Mouse (Mus musculus) C3H10T1/2 (cell line): ENCODE results near the gene Rapgef1. TPM values are rescaled to one million over a fixed set of nuclear protein-coding genes. Genes with fewer than 3 reads are reported as not detected.

Experiments used
- polyA plus RNA-seq, 2 experiments: library from polyadenylated mRNA; unstranded; fragments of >200 nt; fragmentation: generic; extraction: Trizol; gene quantifications; one replicate each; pipeline ENCODE4 v1.2.1; 2012; ENCODE audit warnings: missing spikeins in 2 of 2

Gene Rapgef1
- 10 to 100 TPM; 24.4 to 43.6 TPM for polyA plus RNA-seq

DNA sequence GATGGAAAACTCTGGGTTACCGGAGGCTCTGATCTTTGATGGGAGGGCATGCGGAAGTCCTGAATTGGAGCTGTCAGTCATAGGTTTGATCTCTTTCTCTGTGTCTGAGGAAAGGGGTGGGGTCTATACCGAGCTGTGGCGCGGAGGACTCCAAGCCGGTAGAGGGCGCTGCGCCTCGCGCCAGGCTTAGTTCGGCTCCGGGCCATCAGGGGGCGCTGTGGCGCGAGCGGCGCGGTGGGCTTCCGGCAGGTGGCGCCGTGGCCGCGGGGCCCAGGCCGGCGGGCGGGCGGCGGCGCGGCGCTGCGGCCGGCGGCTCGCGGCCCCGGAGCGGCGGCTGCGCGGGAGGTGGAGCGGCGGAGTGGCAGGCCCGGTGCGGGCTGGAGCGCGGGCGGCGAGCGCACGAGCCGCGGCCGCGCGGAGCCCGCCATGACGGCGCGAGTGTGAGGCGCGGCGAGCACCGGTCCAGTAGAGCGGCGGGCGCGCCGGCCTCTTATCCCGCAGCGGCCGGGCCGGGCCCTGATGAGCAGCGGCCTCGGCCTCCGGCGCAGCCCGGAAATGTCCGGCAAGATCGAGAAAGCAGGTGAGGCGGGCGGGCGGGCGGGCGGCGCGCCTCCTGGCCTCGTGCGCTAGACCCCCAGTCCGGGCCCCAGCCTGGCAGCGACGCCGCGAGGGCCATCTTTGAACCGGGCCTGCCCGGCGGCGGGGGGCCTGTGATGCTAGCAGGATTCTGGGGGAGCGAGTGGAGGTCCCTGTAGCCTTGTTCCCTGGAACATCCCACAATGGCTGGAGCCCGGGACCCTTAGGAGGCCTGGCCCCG, at the start of gene Rapgef1:
Rapgef1 (plus strand) TSS at position 237 of the 817 bp plus-strand sequence.

GRCm38 (mm10) chr2:29751497-29751896, 132.0 kb downstream of the Rapgef1 start, which contains the start of gene Gm13420:
Gene Gm13420, minus strand, starts transcription at chr2:29751685.

GRCm38 (mm10) chr2:29787104-29787917, 167.8 kb downstream of the Rapgef1 start, which contains the start of gene Coq4:
Gene Coq4, plus strand, starts transcription at chr2:29787493.

DNA sequence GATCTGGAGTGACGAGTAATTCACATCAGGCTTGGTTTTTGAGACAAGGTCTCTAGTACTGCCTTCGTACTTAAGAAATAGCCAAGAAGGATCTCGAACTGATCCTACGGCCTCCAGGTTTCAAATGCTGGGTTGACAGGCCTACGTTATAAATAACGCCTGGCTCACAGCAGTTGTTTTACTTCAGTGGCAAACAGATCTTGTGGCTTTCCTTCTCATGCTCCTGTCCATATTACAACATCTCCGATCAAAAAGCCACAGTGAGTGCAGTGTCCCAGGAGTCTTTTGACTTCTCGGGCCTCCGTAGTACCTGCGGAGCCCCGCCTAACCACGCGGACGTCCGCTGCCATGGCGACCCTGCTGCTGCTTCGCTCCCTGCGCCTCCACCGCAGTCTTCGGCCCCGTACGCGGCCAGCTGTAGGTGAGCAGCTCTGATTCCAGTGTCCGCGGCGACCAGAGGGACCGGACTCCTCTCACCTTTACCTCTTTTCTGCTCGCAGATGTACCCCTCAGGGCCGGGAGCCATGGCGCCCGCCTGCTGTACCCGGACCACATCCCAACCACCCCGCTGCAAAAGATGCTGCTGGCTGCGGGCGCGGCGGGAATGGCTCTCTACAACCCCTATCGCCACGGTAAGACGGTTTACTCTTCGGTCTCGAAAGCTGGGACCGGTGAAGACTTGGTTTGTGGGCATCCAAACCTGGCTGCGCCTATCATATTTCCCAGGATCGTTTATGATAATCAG, 168.6 kb downstream of the Rapgef1 start, which contains the start of gene Trub2:
Trub2 (minus strand) TSS at position 566 of the 745 bp plus-strand sequence.

Other genes with a start within 250 kb of the Rapgef1 start
- gene Gm13420, start 132.0 kb downstream of the Rapgef1 start, polyA plus RNA-seq = not detected
- gene Gm13547, start 139.6 kb downstream of the Rapgef1 start, polyA plus RNA-seq = not detected
- 10 to 100 TPM; 17.0 to 54.9 TPM for gene Coq4, start 167.8 kb downstream of the Rapgef1 start, polyA plus RNA-seq
- 10 to 100 TPM; 11.3 to 17.7 TPM for gene Trub2, start 168.8 kb downstream of the Rapgef1 start, polyA plus RNA-seq
- 10 to 100 TPM; 18.4 to 24.1 TPM for gene Slc27a4, start 182.9 kb downstream of the Rapgef1 start, polyA plus RNA-seq
- gene Urm1, start 200.4 kb downstream of the Rapgef1 start, polyA plus RNA-seq = 10 to 100 TPM; 48.4 to 54.2 TPM
- 1 to 10 TPM in 1 of 2 experiments, under 1 TPM in 1; 0.12 to 2.1 TPM for gene Cercam, start 249.4 kb downstream of the Rapgef1 start, polyA plus RNA-seq